Mouse (Mus musculus) heart, postnatal 0 days (tissue): ENCODE measurements around the gene Lcmt1. TPM values are rescaled to one million over a fixed set of nuclear protein-coding genes. Genes with fewer than 3 reads are reported as not detected.

Experiments used
- ATAC-seq: fragments of 200-750 bp; cut with Nextera tagmentation; 2 replicates; pipeline ENCODE4 v1.8.0; 2017; ENCODE audit warnings: low read depth, moderate number of reproducible peaks, moderate library complexity; ENCODE audit not compliant: insufficient read depth
- DNase-seq: peaks from one replicate; pipeline ENCODE4 v3.0.0-alpha.2; 2016; ENCODE audit warnings: low spot score
- H3K27ac ChIP-seq: fragments of 300-500 bp; sonication (generic); 2 replicates; pipeline ENCODE4 v1.5.1; 2014; ENCODE audit warnings: low read depth, mild to moderate bottlenecking
- H3K27me3 ChIP-seq: fragments of 300-500 bp; sonication (generic); 2 replicates; pipeline ENCODE4 v1.6.1; 2014; ENCODE audit warnings: low read length, mixed read lengths; ENCODE audit not compliant: control insufficient read depth, insufficient read depth
- H3K36me3 ChIP-seq: fragments of 300-500 bp; sonication (generic); replicated peaks from 2 replicates; pipeline ENCODE4 v1.6.1; 2014; ENCODE audit warnings: low read length, mixed read lengths; ENCODE audit not compliant: control insufficient read depth, insufficient read depth
- H3K4me1 ChIP-seq: fragments of 300-500 bp; sonication (generic); 2 replicates; pipeline ENCODE4 v1.6.1; 2014; ENCODE audit warnings: antibody characterized with exemption; ENCODE audit not compliant: control insufficient read depth, insufficient read depth
- H3K4me2 ChIP-seq: fragments of 300-500 bp; sonication (generic); 2 replicates; pipeline ENCODE4 v1.6.1; 2014; ENCODE audit warnings: low read depth, mild to moderate bottlenecking, low read length, moderate library complexity
- H3K4me3 ChIP-seq: fragments of 300-500 bp; sonication (generic); 2 replicates; pipeline ENCODE4 v1.5.1; 2014; ENCODE audit warnings: low read depth, low read length
- H3K9ac ChIP-seq: fragments of 300-500 bp; sonication (generic); replicated peaks from 2 replicates; pipeline ENCODE4 v1.6.1; 2014; ENCODE audit warnings: low read depth, low read length, mixed read lengths
- H3K9me3 ChIP-seq: fragments of 300-500 bp; sonication (generic); replicated peaks from 2 replicates; pipeline ENCODE4 v1.6.1; 2016; ENCODE audit warnings: low read length; ENCODE audit not compliant: control insufficient read depth
- CTCF ChIP-seq: IDR thresholded peaks from 2 replicates; pipeline ENCODE4 v1.5.1; 2016; ENCODE audit warnings: antibody characterized with exemption, control low read depth, low read depth
- EP300 ChIP-seq: IDR thresholded peaks from 2 replicates; pipeline ENCODE4 v1.6.1; 2016; ENCODE audit warnings: antibody characterized with exemption, low read depth
- WGBS: fragments of 180-500 bp; shearing (Covaris S2); extraction: QIAGEN DNeasy Blood & Tissue Kit; methylation state at CpG from one replicate; pipeline ENCODE4 v1.1.7; 2014; 5-methylcytosine and 5-hydroxymethylcytosine counted together
- polyA plus RNA-seq: library from polyadenylated mRNA; unstranded; fragments of >200 nt; fragmentation: Nextera tagmentation; extraction: Ambion mirVana; gene quantifications from 2 replicates; pipeline ENCODE4 v1.2.1, GENCODE M21; 2015
- total RNA-seq: library from RNA; depleted of rRNA; stranded (reverse); fragments of >200 nt; gene quantifications from 2 replicates; pipeline ENCODE4 v1.2.3, GENCODE M21; 2014; ENCODE audit warnings: low replicate concordance

The Lcmt1 gene
- total and polyA plus RNA-seq, 2 experiments from 2014 or later, result 12.4 to 36.2 TPM

DNA sequence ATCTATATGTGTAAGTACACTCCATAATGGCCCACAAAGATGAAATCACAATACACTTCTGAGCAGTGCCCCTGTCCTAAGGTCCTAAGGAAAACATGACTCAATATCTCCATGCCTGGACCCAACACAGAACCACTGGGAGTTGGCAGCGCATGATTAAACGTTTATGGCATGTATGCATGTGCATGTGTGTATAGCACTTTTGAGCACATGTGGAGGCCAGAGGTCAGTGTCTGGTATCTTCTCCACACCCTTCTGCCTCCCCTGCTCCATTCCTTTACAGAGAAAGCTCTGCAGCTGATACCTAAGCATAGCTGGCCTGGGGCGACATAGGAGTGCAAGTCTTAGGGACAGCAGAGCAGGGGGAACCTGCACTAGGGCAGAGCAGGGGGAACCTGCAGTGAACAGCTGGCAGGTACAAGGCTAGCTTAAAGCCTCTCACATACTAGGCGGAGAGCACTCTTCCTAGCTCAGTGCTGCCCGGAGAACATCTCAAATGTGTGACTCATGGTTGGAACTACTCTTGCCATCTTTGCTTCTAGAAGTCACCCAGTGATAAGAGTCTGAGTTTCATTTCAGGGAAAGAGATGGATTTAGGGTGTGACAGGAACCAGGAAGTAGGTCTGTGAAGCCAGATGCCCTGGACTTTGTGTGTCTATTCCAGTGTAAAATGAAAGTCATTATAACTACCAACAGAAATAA lies 25.4 kb upstream of the Lcmt1 start:
- Histone ChIP-seq H3K27ac (no peak overlapping the region), H3K27me3 (no peaks in the 10 kb centered on the region), H3K4me1 (peaks cover 22% of the 10 kb centered on the region), H3K9me3 (no peaks in the 10 kb centered on the region), H3K4me2 (no peak overlapping the region), H3K4me3 (no peak overlapping the region), H3K9ac (no peak overlapping the region), H3K36me3 (no peaks in the 10 kb centered on the region)
- ATAC-seq (no peak), DNase-seq (no peak)
- TF ChIP-seq EP300 (no peak), CTCF (no peak)
- 78% methylated on average over 5 of the region's 5 CpGs for WGBS

DNA sequence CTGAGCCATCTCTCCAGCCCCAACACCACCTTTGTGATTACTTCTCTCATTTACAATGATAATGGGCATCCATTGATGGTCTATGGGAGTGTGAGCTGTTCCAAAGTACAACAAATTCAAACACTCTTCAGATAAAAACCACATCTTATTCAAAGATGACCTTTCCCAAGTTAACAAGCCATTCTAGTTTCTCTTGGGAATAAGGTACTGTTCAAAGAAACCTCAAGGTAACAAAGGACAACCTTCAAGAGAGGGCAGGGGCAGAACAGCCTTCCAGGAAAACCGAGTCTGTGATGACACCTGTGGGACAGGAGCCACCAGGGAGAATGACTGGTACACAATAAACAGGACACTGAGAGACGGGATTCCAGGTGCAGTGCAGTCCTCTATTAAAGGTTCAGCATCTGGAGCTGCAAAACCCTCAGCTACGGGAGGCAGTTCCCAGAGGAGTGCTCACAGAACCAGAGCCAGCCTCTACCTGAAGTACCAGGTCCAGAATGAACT lies 24.5 kb upstream of the Lcmt1 start:
- Histone ChIP-seq H3K9me3 (no peaks in the 10 kb centered on the region), H3K4me2 (no peak overlapping the region), H3K27ac (no peak overlapping the region), H3K36me3 (no peaks in the 10 kb centered on the region), H3K27me3 (no peaks in the 10 kb centered on the region), H3K4me1 (peaks cover 20% of the 10 kb centered on the region), H3K9ac (no peak overlapping the region), H3K4me3 (no peak overlapping the region)
- TF ChIP-seq EP300, result no peak
- TF ChIP-seq CTCF, result no peak
- 84% methylated on average over 3 of the region's 3 CpGs for WGBS
- DNase-seq (no peak), ATAC-seq (no peak)

DNA sequence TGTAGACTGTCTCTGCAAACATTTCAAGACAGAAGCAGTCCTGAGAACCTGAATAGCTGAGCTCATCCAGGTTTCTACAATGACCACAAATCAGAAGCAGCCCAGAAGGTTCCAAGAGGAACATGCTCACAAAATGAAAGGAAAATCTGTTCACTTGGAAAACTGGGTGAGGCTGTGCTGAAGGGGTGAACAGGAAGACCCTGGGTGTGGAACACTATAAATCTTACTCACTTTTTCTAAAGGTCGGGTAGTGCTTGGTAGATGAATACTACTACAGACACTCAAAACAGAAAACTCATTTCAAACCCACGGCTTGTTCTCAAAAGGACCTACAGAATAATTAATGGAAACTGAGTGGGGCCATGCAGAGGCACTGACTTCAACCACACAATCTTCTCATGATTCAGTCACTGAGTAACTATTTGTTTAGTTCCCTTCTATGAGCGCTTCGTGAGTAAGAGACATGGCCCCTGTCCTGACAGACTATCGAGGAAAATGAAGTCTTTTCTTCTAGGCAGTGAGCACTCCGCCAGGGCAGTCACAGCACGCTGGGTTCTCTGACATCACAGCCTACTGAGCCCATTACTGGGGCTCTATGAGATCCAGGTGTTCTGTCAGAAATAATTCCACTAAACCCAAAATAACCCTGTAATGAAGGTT lies 22.8 kb upstream of the Lcmt1 start:
- Histone ChIP-seq H3K27ac (no peak overlapping the region), H3K27me3 (no peaks in the 10 kb centered on the region), H3K9ac (no peak overlapping the region), H3K4me3 (no peak overlapping the region), H3K4me1 (peaks cover 13% of the 10 kb centered on the region), H3K36me3 (no peaks in the 10 kb centered on the region), H3K4me2 (no peak overlapping the region), H3K9me3 (no peaks in the 10 kb centered on the region)
- no peak for DNase-seq
- TF ChIP-seq EP300 (no peak), CTCF (no peak)
- no peak for ATAC-seq
- 80% methylated on average over 7 of the region's 7 CpGs for WGBS

DNA sequence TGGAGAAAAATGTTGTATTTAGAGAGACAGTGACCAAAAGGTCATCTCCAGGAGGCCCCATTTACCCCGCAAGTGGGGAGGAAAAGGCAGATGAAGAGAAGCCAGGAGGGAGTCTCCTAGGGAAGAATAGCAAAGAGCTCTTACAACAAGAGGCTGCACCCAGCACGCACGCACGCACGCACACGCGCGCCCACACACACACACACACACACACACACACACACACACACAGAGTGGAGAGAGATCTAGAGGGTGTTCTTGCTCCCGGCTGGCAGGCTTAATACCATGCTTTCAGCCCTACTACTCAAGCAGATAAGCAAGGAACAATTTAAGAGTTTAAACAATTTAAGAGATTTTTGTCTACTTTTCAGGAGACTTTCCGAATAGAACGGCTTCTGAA lies 19.8 kb upstream of the Lcmt1 start:
- H3K4me2 ChIP-seq, result no peak overlapping the region
- H3K27me3 ChIP-seq, result no peaks in the 10 kb centered on the region
- no peaks in the 10 kb centered on the region for H3K36me3 ChIP-seq
- H3K27ac ChIP-seq, result no peak overlapping the region
- H3K9ac ChIP-seq, result no peak overlapping the region
- no peak for DNase-seq
- no peak overlapping the region for H3K4me3 ChIP-seq
- no peaks in the 10 kb centered on the region for H3K9me3 ChIP-seq
- 72% methylated on average over 11 of the region's 11 CpGs for WGBS
- no peak for ATAC-seq
- TF ChIP-seq CTCF (no peak), EP300 (no peak)
- H3K4me1 ChIP-seq, result no peaks in the 10 kb centered on the region

DNA sequence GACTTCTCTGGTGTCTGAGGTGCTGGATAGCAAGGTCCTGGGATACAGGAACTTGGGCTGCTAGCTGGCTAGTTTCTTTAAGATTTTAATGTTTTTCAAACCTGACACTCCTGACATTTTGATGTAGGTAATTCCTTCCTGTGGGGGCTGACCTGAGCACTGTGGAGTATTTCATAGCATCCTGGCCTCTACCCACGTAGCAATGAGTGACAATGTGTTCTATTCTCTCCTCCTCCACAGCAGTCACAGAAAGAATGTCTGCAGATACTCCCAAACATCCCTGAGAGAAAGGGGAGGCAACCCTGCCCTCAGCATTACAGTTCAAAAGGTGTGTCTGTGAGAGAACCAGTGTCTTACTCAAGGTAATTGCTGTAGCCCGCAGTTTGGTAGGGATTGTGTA lies 19.3 kb upstream of the Lcmt1 start:
- no peak overlapping the region for H3K9ac ChIP-seq
- H3K9me3 ChIP-seq, result no peaks in the 10 kb centered on the region
- H3K4me1 ChIP-seq, result no peaks in the 10 kb centered on the region
- no peaks in the 10 kb centered on the region for H3K27me3 ChIP-seq
- no peak overlapping the region for H3K4me2 ChIP-seq
- no peaks in the 10 kb centered on the region for H3K36me3 ChIP-seq
- H3K4me3 ChIP-seq, result no peak overlapping the region
- ATAC-seq (no peak), DNase-seq (no peak)
- WGBS, result 50% methylated on average over 2 of the region's 2 CpGs
- H3K27ac ChIP-seq, result no peak overlapping the region
- TF ChIP-seq EP300, result no peak
- TF ChIP-seq CTCF, result no peak
